Mouse (Mus musculus): ENCODE results near the gene Rbm28. TPM values are rescaled to one million over a fixed set of nuclear protein-coding genes. Genes with fewer than 3 reads are reported as not detected.

The Rbm28 gene
- total RNA-seq, 1 experiment from 2014 or later: 67.9 TPM

- no peak for ATAC-seq (ENCODE audit: extremely low read depth, insufficient number of reproducible peaks, low FRiP score, poor library complexity, severe bottlenecking)
These were observed 71.9 kb downstream of the Rbm28 start for GRCm38 (mm10) chr6:29092904-29093303.

GRCm38 (mm10) chr6:29092234-29092633 is 72.6 kb downstream of the Rbm28 start:
- ATAC-seq (ENCODE audit: extremely low read depth, insufficient number of reproducible peaks, low FRiP score, poor library complexity, severe bottlenecking): no peak

- ATAC-seq (ENCODE audit: extremely low read depth, insufficient number of reproducible peaks, low FRiP score, poor library complexity, severe bottlenecking): no peak
These were observed 76.7 kb downstream of the Rbm28 start for GRCm38 (mm10) chr6:29087921-29088709.

- no peak for ATAC-seq (ENCODE audit: extremely low read depth, insufficient number of reproducible peaks, low FRiP score, poor library complexity, severe bottlenecking)
These were observed 80.4 kb downstream of the Rbm28 start for GRCm38 (mm10) chr6:29084401-29084800.

GRCm38 (mm10) chr6:29082776-29083354 is 81.9 kb downstream of the Rbm28 start:
- no peak for ATAC-seq (ENCODE audit: extremely low read depth, insufficient number of reproducible peaks, low FRiP score, poor library complexity, severe bottlenecking)

- ATAC-seq (ENCODE audit: extremely low read depth, insufficient number of reproducible peaks, low FRiP score, poor library complexity, severe bottlenecking): no peak
These were observed 82.9 kb downstream of the Rbm28 start for GRCm38 (mm10) chr6:29081826-29082363.

- ATAC-seq (ENCODE audit: extremely low read depth, insufficient number of reproducible peaks, low FRiP score, poor library complexity, severe bottlenecking): no peak
These were observed 85.5 kb downstream of the Rbm28 start for GRCm38 (mm10) chr6:29079291-29079690.

- no peak for ATAC-seq (ENCODE audit: extremely low read depth, insufficient number of reproducible peaks, low FRiP score, poor library complexity, severe bottlenecking)
These were observed 90.7 kb downstream of the Rbm28 start for GRCm38 (mm10) chr6:29074133-29074469.

Other genes with a start within 250 kb of the Rbm28 start
- not detected in 2 replicates for gene Lep, start 104.8 kb downstream of the Rbm28 start, total RNA-seq (2017)
- gene Prrt4, start 14.6 kb upstream of the Rbm28 start, total RNA-seq (2017): not detected in 2 replicates
- 17.1 and 18.2 TPM in 2 replicates for gene Impdh1, start 51.4 kb upstream of the Rbm28 start, total RNA-seq (2017)
- gene Hilpda, start 107.5 kb upstream of the Rbm28 start, total RNA-seq (2017): 1.7 and 4.4 TPM in 2 replicates
- 1.4 TPM in 1 of 2 replicates, not detected in the other for gene Fam71f2, start 114.6 kb upstream of the Rbm28 start, total RNA-seq (2017)
- not detected in 2 replicates for gene Fam71f1, start 154.1 kb upstream of the Rbm28 start, total RNA-seq (2017)
- 53.7 and 63.9 TPM in 2 replicates for gene Calu, start 183.1 kb upstream of the Rbm28 start, total RNA-seq (2017)
- gene Opn1sw, start 223.5 kb upstream of the Rbm28 start, total RNA-seq (2017): not detected in 2 replicates
- 0.49 TPM in 1 of 2 replicates, not detected in the other for gene Ccdc136, start 231.3 kb upstream of the Rbm28 start, total RNA-seq (2017)